Mouse (Mus musculus) liver, embryonic 15.5 days (tissue): ENCODE results near the gene Fnbp4. TPM values are rescaled to one million over a fixed set of nuclear protein-coding genes. Genes with fewer than 3 reads are reported as not detected.

Source experiments
- ATAC-seq: fragments of 200-750 bp; cut with Nextera tagmentation; 2 replicates; pipeline ENCODE4 v1.8.0; 2017; ENCODE audit warnings: moderate number of reproducible peaks, mild to moderate bottlenecking, moderate library complexity; ENCODE audit not compliant: insufficient read depth
- H3K27ac ChIP-seq: fragments of 300-500 bp; sonication (generic); replicated peaks from 2 replicates; pipeline ENCODE4 v1.5.1; 2015; ENCODE audit warnings: mild to moderate bottlenecking, inconsistent platforms
- H3K27me3 ChIP-seq: fragments of 300-500 bp; sonication (generic); 2 replicates; pipeline ENCODE4 v1.6.1; 2015; ENCODE audit warnings: mild to moderate bottlenecking, inconsistent platforms
- H3K36me3 ChIP-seq: fragments of 300-500 bp; sonication (generic); replicated peaks from 2 replicates; pipeline ENCODE4 v1.6.1; 2015; ENCODE audit warnings: moderate library complexity, mild to moderate bottlenecking, inconsistent platforms
- H3K4me1 ChIP-seq: fragments of 300-500 bp; sonication (generic); replicated peaks from 2 replicates; pipeline ENCODE4 v1.6.1; 2015; ENCODE audit warnings: inconsistent platforms
- H3K4me2 ChIP-seq: fragments of 300-500 bp; sonication (generic); 2 replicates; pipeline ENCODE4 v1.6.1; 2015; ENCODE audit warnings: moderate library complexity, mild to moderate bottlenecking, inconsistent platforms
- H3K4me3 ChIP-seq: fragments of 300-500 bp; sonication (generic); replicated peaks from 2 replicates; pipeline ENCODE4 v1.5.1; 2015; ENCODE audit warnings: mild to moderate bottlenecking, inconsistent platforms
- H3K9ac ChIP-seq: fragments of 300-500 bp; sonication (generic); 2 replicates; pipeline ENCODE4 v1.6.1; 2015; ENCODE audit warnings: moderate library complexity, mild to moderate bottlenecking, inconsistent platforms
- H3K9me3 ChIP-seq: fragments of 300-500 bp; sonication (generic); replicated peaks from 2 replicates; pipeline ENCODE4 v1.6.1; 2016; ENCODE audit warnings: inconsistent platforms
- WGBS: fragments of 180-500 bp; shearing (Covaris S2); methylation state at CpG from one replicate; pipeline ENCODE4 v1.1.7; 2015; ENCODE audit warnings: mixed read lengths; ENCODE audit not compliant: insufficient replicate concordance; 5-methylcytosine and 5-hydroxymethylcytosine counted together
- polyA plus RNA-seq: library from polyadenylated mRNA; unstranded; fragments of >200 nt; fragmentation: Nextera tagmentation; extraction: Ambion mirVana; gene quantifications from 2 replicates; pipeline ENCODE4 v1.2.1, GENCODE M21; 2015

Gene Fnbp4
- polyA plus RNA-seq, result 27.3 and 28.0 TPM in 2 replicates

DNA sequence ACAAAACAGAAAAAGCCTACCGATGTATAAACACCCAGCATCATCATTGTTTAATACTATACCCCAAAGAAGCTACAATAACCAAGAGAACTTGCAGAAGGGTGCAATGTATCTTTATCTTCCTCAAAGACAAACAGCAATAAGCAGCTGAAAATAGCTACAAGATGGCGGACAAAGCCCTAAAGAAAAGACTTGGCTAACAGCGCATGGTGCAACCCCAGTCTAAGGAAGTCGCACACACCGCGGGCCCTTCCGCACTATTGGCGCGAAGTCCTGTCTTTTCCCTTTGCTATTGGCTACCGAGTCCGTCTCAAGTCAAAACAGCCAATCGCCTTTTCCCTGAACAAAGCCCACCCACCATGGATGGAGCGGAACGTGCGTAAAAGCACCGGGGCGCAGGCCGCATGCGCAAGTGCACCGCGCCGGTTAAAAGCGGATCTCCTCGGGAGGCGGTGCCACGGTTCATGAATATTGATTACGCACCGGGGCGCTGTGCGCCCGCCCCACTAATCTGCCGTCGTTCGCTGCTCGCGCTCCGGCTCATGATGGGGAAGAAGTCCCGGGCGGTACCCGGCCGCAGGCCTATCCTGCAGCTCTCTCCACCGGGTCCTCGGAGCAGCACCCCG lies at the start of gene Fnbp4:
TSS of gene Fnbp4 (plus strand) at position 318 of the 626 bp plus-strand sequence.
- peak; percentile 97 for ATAC-seq
- peak within 1 kb of the TSS; percentile 97 for H3K27ac ChIP-seq
- peak within 1 kb of the TSS; percentile 98 for H3K9ac ChIP-seq
- H3K4me3 ChIP-seq, result peak within 1 kb of the TSS; percentile 97
- peak within 1 kb of the TSS; percentile 76 for H3K4me2 ChIP-seq
- H3K4me1 ChIP-seq, result peaks cover 38% of the 10 kb centered on the region
- WGBS, result under 1% methylated on average over 44 of the region's 44 CpGs
- no peaks in the 10 kb centered on the region for H3K27me3 ChIP-seq
- H3K9me3 ChIP-seq, result no peaks in the 10 kb centered on the region
- H3K36me3 ChIP-seq, result peaks cover 26% of the 10 kb centered on the region

DNA sequence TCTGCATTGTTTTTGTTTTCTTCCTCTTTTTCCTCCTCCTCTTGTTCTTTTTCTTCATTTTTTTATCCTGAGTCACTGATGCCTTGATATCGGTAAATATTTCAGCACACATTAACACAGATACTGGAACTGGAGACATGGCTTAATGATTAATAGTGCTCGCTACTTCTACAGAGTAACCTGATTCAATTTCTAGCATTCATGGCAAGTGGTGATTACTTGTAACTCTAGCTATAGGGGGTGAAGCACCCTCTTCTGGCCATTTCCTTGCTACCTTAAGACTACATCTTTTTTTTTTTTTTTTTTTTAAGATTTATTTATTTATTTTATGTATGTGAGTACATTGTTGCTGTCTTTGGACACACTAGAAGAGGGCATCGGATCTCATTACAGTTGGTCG lies 44.2 kb upstream of the Fnbp4 start:
- no peak for ATAC-seq
- peaks cover 98% of the 10 kb centered on the region for H3K36me3 ChIP-seq

GRCm38 (mm10) chr2:90708548-90708947 lies 36.6 kb upstream of the Fnbp4 start:
- no peaks in the 10 kb centered on the region; the same call in 1 of the 2 replicates for H3K4me1 ChIP-seq
- no peak overlapping the region for H3K9ac ChIP-seq
- 91% methylated on average over 1 of the region's 1 CpGs for WGBS
- ATAC-seq, result no peak
- peaks cover 95% of the 10 kb centered on the region for H3K36me3 ChIP-seq
- H3K9me3 ChIP-seq, result no peaks in the 10 kb centered on the region
- H3K27me3 ChIP-seq, result no peaks in the 10 kb centered on the region
- H3K4me3 ChIP-seq, result no peak overlapping the region
- H3K4me2 ChIP-seq, result no peak overlapping the region
- no peak overlapping the region for H3K27ac ChIP-seq

More for the DNA sequence above, 44.2 kb upstream of the Fnbp4 start:
- Histone ChIP-seq H3K4me2 (no peak overlapping the region), H3K4me1 (no peaks in the 10 kb centered on the region), H3K9me3 (no peaks in the 10 kb centered on the region), H3K27me3 (no peaks in the 10 kb centered on the region), H3K4me3 (no peak overlapping the region), H3K27ac (no peak overlapping the region), H3K9ac (no peak overlapping the region)
- WGBS, result 89% methylated on average over 4 of the region's 4 CpGs

DNA sequence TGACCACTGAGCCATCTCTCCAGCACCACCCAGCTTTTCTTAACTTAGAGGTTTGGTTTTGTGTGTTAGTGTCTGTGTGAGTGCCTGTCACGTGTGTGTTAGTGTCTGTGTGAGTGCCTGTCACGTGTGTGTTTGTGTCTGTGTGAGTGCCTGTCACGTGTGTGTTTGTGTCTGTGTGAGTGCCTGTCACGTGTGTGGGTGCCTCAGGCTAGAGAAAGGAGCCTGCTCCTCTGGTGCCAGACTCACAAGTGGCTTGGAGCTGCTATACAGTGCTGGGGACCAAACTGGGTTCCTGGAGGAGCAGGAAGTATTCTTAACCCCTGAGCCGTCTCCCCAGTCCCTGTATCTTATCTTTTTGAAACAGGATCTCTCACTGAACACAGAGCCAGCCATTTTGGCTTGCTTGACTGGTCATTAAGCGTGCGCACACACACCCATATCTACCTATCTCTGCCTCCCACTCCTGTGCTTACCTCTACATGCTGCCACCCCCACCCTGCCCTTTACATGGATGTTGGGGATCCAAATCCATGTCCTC lies 29.5 kb upstream of the Fnbp4 start:
- ATAC-seq, result peak; percentile 98
- Histone ChIP-seq H3K4me3 (0 out of 2 replicates have a peak overlapping the region, but pooled peaks have one; percentile 6), H3K4me1 (peaks cover 20% of the 10 kb centered on the region), H3K9me3 (no peaks in the 10 kb centered on the region), H3K36me3 (peaks cover 90% of the 10 kb centered on the region), H3K27me3 (no peaks in the 10 kb centered on the region), H3K27ac (peak overlapping the region; percentile 90), H3K4me2 (peak overlapping the region; percentile 48), H3K9ac (0 out of 2 replicates have a peak overlapping the region, but pooled peaks have one; percentile 11)
- 27% methylated on average over 7 of the region's 7 CpGs for WGBS

DNA sequence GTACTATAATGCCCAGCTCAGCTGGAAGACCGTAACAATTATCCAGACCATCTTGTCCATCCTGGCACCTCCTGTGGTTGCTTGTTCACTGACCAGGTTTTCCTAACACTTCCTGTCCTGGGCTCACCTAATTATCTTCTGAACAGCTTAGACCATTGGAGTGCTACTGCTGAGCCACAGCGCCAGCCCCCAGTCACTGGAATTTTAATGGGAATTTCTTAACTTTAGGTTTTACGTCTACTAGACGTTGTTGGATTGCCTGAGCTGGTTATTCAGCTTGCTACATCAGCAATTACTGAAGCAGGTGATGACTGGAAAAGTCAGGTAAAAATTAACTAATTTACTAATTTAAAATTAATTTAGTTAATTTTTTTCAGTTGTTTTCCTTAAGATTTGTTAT lies 27.8 kb upstream of the Fnbp4 start:
- peaks cover 88% of the 10 kb centered on the region for H3K36me3 ChIP-seq
- no peak overlapping the region for H3K4me2 ChIP-seq
- no peak for ATAC-seq
- H3K27ac ChIP-seq, result no peak overlapping the region
- H3K4me3 ChIP-seq, result no peak overlapping the region
- peaks cover 20% of the 10 kb centered on the region for H3K4me1 ChIP-seq
- WGBS, result 95% methylated on average over 4 of the region's 4 CpGs
- no peaks in the 10 kb centered on the region for H3K9me3 ChIP-seq
- H3K9ac ChIP-seq, result no peak overlapping the region
- H3K27me3 ChIP-seq, result no peaks in the 10 kb centered on the region

DNA sequence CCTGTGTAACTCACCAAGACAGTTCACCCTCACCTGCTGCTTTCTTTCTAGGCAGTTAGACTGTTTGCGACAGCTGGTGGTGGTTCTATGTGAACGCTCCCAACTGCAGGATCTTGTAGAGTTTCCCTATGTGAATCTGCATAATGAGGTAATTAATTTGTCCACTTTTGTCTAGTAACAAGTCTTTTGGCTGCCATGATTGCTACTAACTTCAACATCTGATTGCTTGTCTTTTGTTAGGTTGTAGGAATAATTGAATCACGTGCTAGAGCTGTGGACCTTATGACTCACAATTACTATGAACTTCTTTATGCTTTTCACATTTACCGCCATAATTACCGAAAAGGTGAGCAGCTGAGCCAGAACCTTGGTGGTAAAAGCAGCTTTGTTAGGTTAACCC lies 27.2 kb upstream of the Fnbp4 start:
- H3K4me1 ChIP-seq, result peaks cover 20% of the 10 kb centered on the region
- H3K9ac ChIP-seq, result no peak overlapping the region
- H3K27me3 ChIP-seq, result no peaks in the 10 kb centered on the region
- no peak overlapping the region for H3K27ac ChIP-seq
- H3K4me3 ChIP-seq, result no peak overlapping the region
- no peak for ATAC-seq
- H3K4me2 ChIP-seq, result no peak overlapping the region
- WGBS, result 98% methylated on average over 5 of the region's 5 CpGs
- peaks cover 88% of the 10 kb centered on the region for H3K36me3 ChIP-seq
- no peaks in the 10 kb centered on the region for H3K9me3 ChIP-seq

DNA sequence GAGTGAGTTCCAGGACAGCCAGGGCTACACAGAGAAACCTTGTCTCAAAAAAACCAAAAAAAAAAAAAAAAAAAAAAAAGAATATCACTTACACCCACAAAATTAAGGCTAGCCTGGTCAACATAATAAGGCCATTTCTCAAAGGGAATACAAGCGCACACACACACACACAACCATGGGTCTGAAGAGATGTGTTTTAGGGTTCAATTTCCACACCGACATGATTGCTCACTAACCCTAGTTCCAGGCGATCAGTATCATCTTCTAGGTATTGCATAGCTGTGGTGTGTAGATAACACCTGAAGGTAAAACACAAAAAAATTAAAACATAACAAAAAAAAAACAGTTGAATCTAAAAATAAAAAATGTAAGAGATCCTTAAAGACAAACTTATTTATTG lies 18.4 kb upstream of the Fnbp4 start:
- Histone ChIP-seq H3K9me3 (no peaks in the 10 kb centered on the region), H3K36me3 (peaks cover 92% of the 10 kb centered on the region), H3K27me3 (no peaks in the 10 kb centered on the region), H3K4me1 (no peaks in the 10 kb centered on the region), H3K9ac (no peak overlapping the region), H3K27ac (no peak overlapping the region), H3K4me2 (no peak overlapping the region), H3K4me3 (no peak overlapping the region)
- 68% methylated on average over 3 of the region's 3 CpGs for WGBS
- no peak for ATAC-seq

GRCm38 (mm10) chr2:90735326-90735725 lies 9.8 kb upstream of the Fnbp4 start:
- H3K9me3 ChIP-seq, result no peaks in the 10 kb centered on the region
- H3K27me3 ChIP-seq, result no peaks in the 10 kb centered on the region
- no peaks in the 10 kb centered on the region for H3K4me1 ChIP-seq
- no peak overlapping the region for H3K4me3 ChIP-seq
- peaks cover 78% of the 10 kb centered on the region for H3K36me3 ChIP-seq
- no peak overlapping the region for H3K4me2 ChIP-seq
- ATAC-seq, result no peak
- H3K9ac ChIP-seq, result no peak overlapping the region
- 90% methylated on average over 11 of the region's 11 CpGs for WGBS
- H3K27ac ChIP-seq, result no peak overlapping the region

GRCm38 (mm10) chr2:90738801-90739200 lies 6.4 kb upstream of the Fnbp4 start:
- 84% methylated on average over 3 of the region's 3 CpGs for WGBS
- H3K27ac ChIP-seq, result no peak overlapping the region
- H3K4me3 ChIP-seq, result no peak overlapping the region
- no peaks in the 10 kb centered on the region for H3K9me3 ChIP-seq
- peaks cover 43% of the 10 kb centered on the region for H3K36me3 ChIP-seq
- H3K4me1 ChIP-seq, result no peaks in the 10 kb centered on the region
- no peaks in the 10 kb centered on the region for H3K27me3 ChIP-seq
- no peak for ATAC-seq
- no peak overlapping the region for H3K4me2 ChIP-seq
- no peak overlapping the region for H3K9ac ChIP-seq

DNA sequence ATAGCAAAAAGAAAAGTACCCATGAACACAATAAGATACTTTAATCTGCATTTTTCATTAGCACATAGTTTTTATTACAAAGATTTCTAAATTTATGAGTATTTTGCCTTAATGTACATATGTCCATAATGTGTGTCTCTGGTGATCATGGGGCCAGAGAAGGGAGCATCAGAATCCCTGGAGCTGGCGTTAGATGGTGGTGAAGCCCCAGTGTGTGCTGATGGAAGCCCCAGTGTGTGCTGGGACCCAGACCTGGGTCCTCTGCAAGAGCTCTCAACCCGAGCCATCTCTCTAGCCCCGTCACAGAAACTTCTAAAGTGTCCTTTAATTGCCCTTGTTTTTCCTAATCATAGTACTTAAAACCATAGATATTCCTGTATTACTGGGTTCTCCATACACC lies 5.8 kb upstream of the Fnbp4 start:
- no peak for ATAC-seq
- H3K27ac ChIP-seq, result no peak overlapping the region
- no peak overlapping the region for H3K4me2 ChIP-seq
- H3K9me3 ChIP-seq, result no peaks in the 10 kb centered on the region
- H3K9ac ChIP-seq, result no peak overlapping the region
- peaks cover 3% of the 10 kb centered on the region for H3K4me1 ChIP-seq
- no peaks in the 10 kb centered on the region for H3K27me3 ChIP-seq
- no peak overlapping the region for H3K4me3 ChIP-seq
- 83% methylated on average over 3 of the region's 3 CpGs for WGBS
- peaks cover 38% of the 10 kb centered on the region for H3K36me3 ChIP-seq

- no peaks in the 10 kb centered on the region for H3K27me3 ChIP-seq
- peaks cover 32% of the 10 kb centered on the region for H3K36me3 ChIP-seq
- 75% methylated on average over 5 of the region's 5 CpGs for WGBS
- H3K27ac ChIP-seq, result no peak overlapping the region
- H3K9me3 ChIP-seq, result no peaks in the 10 kb centered on the region
- no peak overlapping the region for H3K9ac ChIP-seq
- no peak for ATAC-seq
- H3K4me3 ChIP-seq, result no peak overlapping the region
- no peak overlapping the region for H3K4me2 ChIP-seq
- peaks cover 9% of the 10 kb centered on the region for H3K4me1 ChIP-seq
These were observed 5.2 kb upstream of the Fnbp4 start for GRCm38 (mm10) chr2:90739921-90740320.
